27 mouse cellular contexts compared by ENCODE assay signal in the genomic region with DNA sequence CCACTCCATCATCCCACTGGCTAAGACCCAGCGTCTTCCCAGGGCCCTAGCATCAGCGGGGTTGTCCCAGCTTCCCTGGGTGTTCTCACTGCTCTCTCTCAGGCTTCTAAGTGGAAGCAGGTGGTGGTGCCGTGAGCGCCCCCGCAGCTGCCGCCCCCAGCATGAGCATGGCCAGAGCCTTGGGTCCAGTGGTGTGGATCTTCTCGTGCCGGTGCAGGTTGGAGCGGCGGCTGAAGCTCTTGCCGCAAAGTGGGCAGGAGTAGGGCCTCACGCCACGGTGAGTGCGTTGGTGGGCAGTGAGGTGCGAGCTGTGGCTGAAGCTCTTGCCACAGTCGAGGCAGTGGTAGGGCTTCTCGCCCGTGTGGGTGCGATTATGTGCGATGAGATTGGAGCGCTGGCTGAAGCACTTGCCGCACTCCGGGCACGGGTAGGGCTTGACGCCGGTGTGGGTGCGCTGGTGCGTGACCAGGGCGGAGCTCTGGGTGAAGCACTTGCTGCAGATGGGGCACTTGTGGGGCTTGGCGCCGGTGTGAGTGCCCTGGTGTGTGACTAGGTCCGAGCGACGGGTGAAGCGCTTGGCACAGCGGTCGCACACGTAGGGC. TPM values are rescaled to one million over a fixed set of nuclear protein-coding genes. Genes with fewer than 3 reads are reported as not detected.
A peak's percentile ranks its signal among the peaks of the same experiment; 100 is the strongest.
DNase-seq lines count a peak whose midpoint lies in the region; ATAC-seq and TF ChIP-seq lines count a peak whose summit lies in the region.
"Had no signal": no experiment of that assay in that cellular context is flagged by ENCODE, and none has a peak within 500 bp of the region (broad histone marks: within the 10 kb centered on the region; RNA-seq: fewer than 3 reads in every experiment).

No protein-coding gene starts in this region.

- intact Hi-C loops in gastrocnemius, postnatal 36 days (cut with DNase I): no loop called here

- H3K27me3 ChIP-seq in hindbrain, embryonic 11.5 days (ENCODE audit: control insufficient read depth, insufficient read depth, low read length): no peaks in the 10 kb centered on the region
- H3K27me3 ChIP-seq in hindbrain, embryonic 10.5 days (ENCODE audit: insufficient read depth, poor library complexity, severe bottlenecking): no peaks in the 10 kb centered on the region
- no peaks in the 10 kb centered on the region for H3K27me3 ChIP-seq in lung, embryonic 15.5 days
- H3K27me3 ChIP-seq in E14TG2a.4 (ENCODE audit: insufficient read depth, low read length): peaks cover 8% of the 10 kb centered on the region
- H3K27me3 ChIP-seq in embryonic facial prominence, embryonic 15.5 days: no peaks in the 10 kb centered on the region
- H3K27me3 ChIP-seq: embryonic facial prominence, embryonic 12.5 days; limb, embryonic 13.5 days; neural tube, embryonic 12.5 days had no signal

- H3K9ac ChIP-seq in hindbrain, embryonic 11.5 days (ENCODE audit: low read depth, low read length): no peak overlapping the region
- no peak overlapping the region for H3K9ac ChIP-seq in lung, embryonic 15.5 days
- no peak overlapping the region for H3K9ac ChIP-seq in embryonic facial prominence, embryonic 15.5 days
- H3K9ac ChIP-seq: embryonic facial prominence, embryonic 12.5 days; limb, embryonic 13.5 days; neural tube, embryonic 12.5 days had no signal

- H3K9me3 ChIP-seq in hindbrain, embryonic 11.5 days (ENCODE audit: control insufficient read depth, low read length): no peaks in the 10 kb centered on the region
- H3K9me3 ChIP-seq in hindbrain, embryonic 10.5 days: peaks cover 13% of the 10 kb centered on the region; the same call in 1 of the 2 replicates
- no peaks in the 10 kb centered on the region for H3K9me3 ChIP-seq in lung, embryonic 15.5 days
- peaks cover 29% of the 10 kb centered on the region for H3K9me3 ChIP-seq in E14TG2a.4 (ENCODE audit: low read length)
- 0 out of 2 replicates have a peak, but pooled peaks cover 4% of the 10 kb centered on the region for H3K9me3 ChIP-seq in embryonic facial prominence, embryonic 15.5 days (replicated peaks)
- H3K9me3 ChIP-seq: heart, embryonic 10.5 days; neural tube, embryonic 12.5 days had no signal

- H3K27ac ChIP-seq in hindbrain, embryonic 11.5 days (ENCODE audit: low read depth, low read length): no peak overlapping the region
- no peak overlapping the region for H3K27ac ChIP-seq in hindbrain, embryonic 10.5 days
- no peak overlapping the region for H3K27ac ChIP-seq in lung, embryonic 15.5 days
- no peak overlapping the region for H3K27ac ChIP-seq in embryonic facial prominence, embryonic 15.5 days (replicated peaks)
- H3K27ac ChIP-seq: embryonic facial prominence, embryonic 12.5 days; gastrocnemius, adult 2 months; heart, embryonic 10.5 days; limb, embryonic 13.5 days; neural tube, embryonic 12.5 days had no signal

- no peak for DNase-seq in hindbrain, embryonic 11.5 days (ENCODE audit: low spot score)
- DNase-seq in hindbrain, embryonic 10.5 days (ENCODE audit: low spot score): no peak
- DNase-seq in lung, adult 18-20 months: no peak
- DNase-seq in gastrocnemius, postnatal 36 days: no peak
- DNase-seq in MN1 (ENCODE audit: low spot score): no peak
- DNase-seq: adrenal gland, postnatal 25 days; cerebellum, adult 18-20 months; cerebellum, postnatal 36 days; gastrocnemius, adult 2 months; heart, postnatal 4 days; kidney, postnatal 4 days; lung, adult 2 months; spleen, adult 18-20 months; thymus, postnatal 14 days had no signal

- H3K4me3 ChIP-seq in hindbrain, embryonic 11.5 days (ENCODE audit: low read depth, low read length): no peak overlapping the region
- H3K4me3 ChIP-seq in hindbrain, embryonic 10.5 days: no peak overlapping the region
- H3K4me3 ChIP-seq in lung, embryonic 15.5 days: no peak overlapping the region
- peak overlapping the region; percentile 74 for H3K4me3 ChIP-seq in E14TG2a.4 (replicated peaks; ENCODE audit: low read length)
- no peak overlapping the region for H3K4me3 ChIP-seq in embryonic facial prominence, embryonic 15.5 days (replicated peaks)
- H3K4me3 ChIP-seq: embryonic facial prominence, embryonic 12.5 days; gastrocnemius, adult 2 months; heart, embryonic 10.5 days; limb, embryonic 13.5 days; neural tube, embryonic 12.5 days had no signal

- peaks cover 17% of the 10 kb centered on the region for H3K36me3 ChIP-seq in hindbrain, embryonic 11.5 days (ENCODE audit: control insufficient read depth, insufficient read depth, low read length)
- H3K36me3 ChIP-seq in hindbrain, embryonic 10.5 days: peaks cover 87% of the 10 kb centered on the region
- H3K36me3 ChIP-seq in lung, embryonic 15.5 days: peaks cover 63% of the 10 kb centered on the region
- peaks cover 70% of the 10 kb centered on the region for H3K36me3 ChIP-seq in E14TG2a.4 (ENCODE audit: insufficient read depth, low read length)
- H3K36me3 ChIP-seq in embryonic facial prominence, embryonic 15.5 days: peaks cover 76% of the 10 kb centered on the region

- H3K4me1 ChIP-seq in hindbrain, embryonic 11.5 days (replicated peaks; ENCODE audit: control insufficient read depth, insufficient read depth, low read length): no peaks in the 10 kb centered on the region
- no peaks in the 10 kb centered on the region; the same call in 1 of the 2 replicates for H3K4me1 ChIP-seq in hindbrain, embryonic 10.5 days (replicated peaks)
- H3K4me1 ChIP-seq in lung, embryonic 15.5 days: no peaks in the 10 kb centered on the region
- peaks cover 27% of the 10 kb centered on the region for H3K4me1 ChIP-seq in E14TG2a.4 (replicated peaks; ENCODE audit: low read depth, low read length)
- H3K4me1 ChIP-seq in embryonic facial prominence, embryonic 15.5 days: no peaks in the 10 kb centered on the region
- H3K4me1 ChIP-seq: embryonic facial prominence, embryonic 12.5 days; heart, embryonic 10.5 days; limb, embryonic 13.5 days; neural tube, embryonic 12.5 days had no signal

- no peak overlapping the region for H3K4me2 ChIP-seq in hindbrain, embryonic 11.5 days (replicated peaks; ENCODE audit: low read depth, low read length)
- H3K4me2 ChIP-seq in lung, embryonic 15.5 days: no peak overlapping the region
- H3K4me2 ChIP-seq in embryonic facial prominence, embryonic 15.5 days (replicated peaks): no peak overlapping the region
- H3K4me2 ChIP-seq: embryonic facial prominence, embryonic 12.5 days; limb, embryonic 13.5 days; neural tube, embryonic 12.5 days had no signal

- 95% methylated on average over 38 of the region's 38 CpGs for WGBS in hindbrain, embryonic 11.5 days
- 96% methylated on average over 38 of the region's 38 CpGs for WGBS in hindbrain, embryonic 10.5 days
- WGBS in lung, embryonic 15.5 days: 96% methylated on average over 38 of the region's 38 CpGs
- 94% methylated on average over 38 of the region's 38 CpGs for WGBS in embryonic facial prominence, embryonic 15.5 days

- ATAC-seq in hindbrain, embryonic 11.5 days (ENCODE audit: low FRiP score): peak; percentile 22; the same call in 1 of the 2 replicates
- 0 out of 2 replicates have a peak, but pooled peaks have one; percentile 19 for ATAC-seq in lung, embryonic 15.5 days (ENCODE audit: borderline replicate concordance, extremely low read depth, low FRiP score, low TSS enrichment)
- ATAC-seq in embryonic facial prominence, embryonic 15.5 days (ENCODE audit: insufficient number of reproducible peaks, low FRiP score, low TSS enrichment, low read depth): peak; percentile 11; the same call in 1 of the 2 replicates
- ATAC-seq: forebrain, embryonic 16.5 days; intestine, postnatal 0 days had no signal

- no peak for TF ChIP-seq CTCF in E14TG2a.4 (conservative IDR thresholded peaks at IDR 0.05; ENCODE audit: low read length)

RNA-seq across cellular contexts. Expression of gene Zfp213, which starts 12.0 kb away (rescaled TPM):
- polyA plus RNA-seq in hindbrain, embryonic 11.5 days (2014; fragmentation: Nextera tagmentation; extraction: Ambion mirVana): 16.1 and 17.4 TPM in 2 replicates
- 25.3 and 27.5 TPM in 2 replicates for polyA plus RNA-seq in hindbrain, embryonic 10.5 days (2016; fragmentation: Nextera tagmentation; extraction: Ambion mirVana)
- polyA plus RNA-seq in lung, embryonic 15.5 days (2015; fragmentation: Nextera tagmentation; extraction: Ambion mirVana): 20.9 and 21.5 TPM in 2 replicates
- 17.8 and 19.5 TPM in 2 replicates for polyA plus RNA-seq in embryonic facial prominence, embryonic 15.5 days (2015; fragmentation: Nextera tagmentation; extraction: Ambion mirVana)
- total RNA-seq in gastrocnemius, postnatal 36 days (2021): 1 to 10 TPM; 1.8 TPM

RNA-seq across cellular contexts. Expression of gene Zfp13, which starts 23.2 kb away (rescaled TPM):
- polyA plus RNA-seq in hindbrain, embryonic 11.5 days (2014; fragmentation: Nextera tagmentation; extraction: Ambion mirVana): 16.5 and 16.7 TPM in 2 replicates
- polyA plus RNA-seq in hindbrain, embryonic 10.5 days (2016; fragmentation: Nextera tagmentation; extraction: Ambion mirVana): 22.5 and 23.4 TPM in 2 replicates
- polyA plus RNA-seq in lung, embryonic 15.5 days (2015; fragmentation: Nextera tagmentation; extraction: Ambion mirVana): 15.0 and 15.3 TPM in 2 replicates
- 13.4 and 14.1 TPM in 2 replicates for polyA plus RNA-seq in embryonic facial prominence, embryonic 15.5 days (2015; fragmentation: Nextera tagmentation; extraction: Ambion mirVana)
- 1 to 10 TPM; 1.5 to 1.8 TPM for total RNA-seq in gastrocnemius, postnatal 36 days (2021)
- total RNA-seq: monocyte, adult 5-6 weeks had no signal

RNA-seq across cellular contexts. Expression of gene Zscan10, which starts 24.6 kb away (rescaled TPM):
- polyA plus RNA-seq in hindbrain, embryonic 11.5 days (2014; fragmentation: Nextera tagmentation; extraction: Ambion mirVana): 0.32 and 0.34 TPM in 2 replicates
- polyA plus RNA-seq in hindbrain, embryonic 10.5 days (2016; fragmentation: Nextera tagmentation; extraction: Ambion mirVana): 0.92 and 0.94 TPM in 2 replicates
- 0.18 and 0.40 TPM in 2 replicates for polyA plus RNA-seq in lung, embryonic 15.5 days (2015; fragmentation: Nextera tagmentation; extraction: Ambion mirVana)
- 0.08 and 0.14 TPM in 2 replicates for polyA plus RNA-seq in embryonic facial prominence, embryonic 15.5 days (2015; fragmentation: Nextera tagmentation; extraction: Ambion mirVana)
- not detected for total RNA-seq in gastrocnemius, postnatal 36 days (2021)
- total RNA-seq: adrenal gland, postnatal 25 days; gastrocnemius, adult 2 months; heart, postnatal 4 days; layer of hippocampus, postnatal 10 days; left cerebral cortex, postnatal 10 days; monocyte, adult 5-6 weeks had no signal
- polyA plus RNA-seq: forebrain, embryonic 16.5 days; intestine, postnatal 0 days; stomach, embryonic 14.5 days had no signal
